Mouse (Mus musculus) testis, postnatal 14 days (tissue): ENCODE measurements around the gene Dnajb11.

Experiments
- DNase-seq: peaks from one replicate; pipeline ENCODE4 v3.0.0; 2021; ENCODE audit warnings: low spot score

The Dnajb11 gene

GRCm38 (mm10) chr16:22881487-22881886, 23.8 kb downstream of the Dnajb11 start:
- no peak for DNase-seq

GRCm38 (mm10) chr16:22883441-22883840, 25.8 kb downstream of the Dnajb11 start:
- DNase-seq, result no peak

- DNase-seq, result no peak
These were observed 27.7 kb downstream of the Dnajb11 start for GRCm38 (mm10) chr16:22885356-22885755.

- DNase-seq, result no peak
These were observed 29.1 kb downstream of the Dnajb11 start for GRCm38 (mm10) chr16:22886726-22887125.

GRCm38 (mm10) chr16:22888835-22889234, 31.2 kb downstream of the Dnajb11 start:
- no peak for DNase-seq

- no peak for DNase-seq
These were observed 32.1 kb downstream of the Dnajb11 start for GRCm38 (mm10) chr16:22889716-22890115.

- DNase-seq, result no peak
These were observed 33.3 kb downstream of the Dnajb11 start, which contains the start of gene Ahsg for GRCm38 (mm10) chr16:22890683-22891510. TSS of gene Ahsg (plus strand) at chr16:22891277.

GRCm38 (mm10) chr16:22891733-22892154, 34.1 kb downstream of the Dnajb11 start:
- no peak for DNase-seq

- DNase-seq, result no peak
These were observed 36.5 kb downstream of the Dnajb11 start for GRCm38 (mm10) chr16:22894095-22894494.

- DNase-seq, result peak; percentile 66
These were observed 39.0 kb downstream of the Dnajb11 start for GRCm38 (mm10) chr16:22896618-22897017.

GRCm38 (mm10) chr16:22899346-22899745, 41.7 kb downstream of the Dnajb11 start:
- no peak for DNase-seq

- no peak for DNase-seq
These were observed 42.4 kb downstream of the Dnajb11 start for GRCm38 (mm10) chr16:22899866-22900570.

GRCm38 (mm10) chr16:22901326-22901725, 43.7 kb downstream of the Dnajb11 start:
- no peak for DNase-seq

- no peak for DNase-seq
These were observed 51.6 kb downstream of the Dnajb11 start for GRCm38 (mm10) chr16:22909290-22909689.

- DNase-seq, result no peak
These were observed 54.3 kb downstream of the Dnajb11 start for GRCm38 (mm10) chr16:22911986-22912385.

- no peak for DNase-seq
These were observed 55.2 kb downstream of the Dnajb11 start for GRCm38 (mm10) chr16:22912886-22913285.

GRCm38 (mm10) chr16:22914276-22914675, 56.6 kb downstream of the Dnajb11 start:
- DNase-seq, result no peak

- no peak for DNase-seq
These were observed 60.4 kb downstream of the Dnajb11 start, which contains the start of gene Fetub for GRCm38 (mm10) chr16:22918034-22918433. TSS of gene Fetub (plus strand) at chr16:22918334.

- no peak for DNase-seq
These were observed 61.1 kb downstream of the Dnajb11 start for GRCm38 (mm10) chr16:22918664-22919312.

- DNase-seq, result peak; percentile 31
These were observed 62.6 kb downstream of the Dnajb11 start for GRCm38 (mm10) chr16:22919971-22920854.

- no peak for DNase-seq
These were observed 64.1 kb downstream of the Dnajb11 start for GRCm38 (mm10) chr16:22921761-22922160.

- DNase-seq, result no peak
These were observed 64.8 kb downstream of the Dnajb11 start for GRCm38 (mm10) chr16:22922433-22922832.
